Mouse (Mus musculus) ES-E14 (cell line): ENCODE data around the gene Gimap8. TPM values are rescaled to one million over a fixed set of nuclear protein-coding genes. Genes with fewer than 3 reads are reported as not detected.

Source experiments
- DNase-seq: peaks from one replicate; pipeline ENCODE4 v3.0.0-alpha.2; 2013; ENCODE audit warnings: low read depth, low spot score
- H3K27ac ChIP-seq: 2 replicates; pipeline ENCODE4 v1.5.1; 2012; ENCODE audit warnings: low read depth, mild to moderate bottlenecking, low read length, moderate library complexity, mixed read lengths; ENCODE audit not compliant: poor library complexity, insufficient read depth, severe bottlenecking
- H3K36me3 ChIP-seq: 2 replicates; pipeline ENCODE4 v1.6.1; 2012; ENCODE audit warnings: mild to moderate bottlenecking, low read length, moderate library complexity, mixed read lengths; ENCODE audit not compliant: control insufficient read depth, poor library complexity, insufficient read depth, severe bottlenecking
- H3K4me1 ChIP-seq, 2 experiments: fragments of 150-350 bp in 1 of 2; sonication (generic) in 1 of 2; 2 replicates each; pipeline ENCODE4 v1.6.1; 2012; ENCODE audit warnings: low read length in 2 of 2, mild to moderate bottlenecking in 1 of 2, mixed read lengths in 1 of 2; ENCODE audit not compliant: control insufficient read depth in 2 of 2, insufficient read depth in 2 of 2, poor library complexity in 1 of 2
- H3K4me3 ChIP-seq, 2 experiments: fragments of 150-350 bp in 1 of 2; sonication (generic) in 1 of 2; 2 replicates each; pipeline ENCODE4 v1.5.1; 2012; ENCODE audit warnings: low read length in 2 of 2, low read depth in 1 of 2, mild to moderate bottlenecking in 1 of 2, mixed read lengths in 1 of 2; ENCODE audit not compliant: insufficient read depth in 1 of 2, poor library complexity in 1 of 2, severe bottlenecking in 1 of 2
- H3K9ac ChIP-seq: 2 replicates; pipeline ENCODE4 v1.6.1; 2012; ENCODE audit warnings: low read depth, mild to moderate bottlenecking, low read length, mixed read lengths; ENCODE audit not compliant: poor library complexity, insufficient read depth, severe bottlenecking
- H3K9me3 ChIP-seq: fragments of 150-350 bp; sonication (generic); 2 replicates; pipeline ENCODE4 v1.6.1; 2012; ENCODE audit warnings: low read depth, mild to moderate bottlenecking, low read length; ENCODE audit not compliant: control insufficient read depth, insufficient read depth
- CHD2 ChIP-seq: IDR thresholded peaks from 2 replicates; pipeline ENCODE4 v1.6.1; 2014; ENCODE audit warnings: mild to moderate bottlenecking, low read depth, low read length, inconsistent platforms
- HCFC1 ChIP-seq: IDR thresholded peaks from 2 replicates; pipeline ENCODE4 v1.6.1; 2012; ENCODE audit warnings: low read length, inconsistent platforms, borderline replicate concordance; ENCODE audit not compliant: insufficient read depth
- MAFK ChIP-seq: IDR thresholded peaks from 2 replicates; pipeline ENCODE4 v1.6.1; 2014; ENCODE audit warnings: mild to moderate bottlenecking, low read depth, low read length, inconsistent platforms; ENCODE audit not compliant: insufficient read depth
- ZC3H11A ChIP-seq: IDR thresholded peaks from 2 replicates; pipeline ENCODE4 v1.6.1; 2012; ENCODE audit warnings: low read depth, mild to moderate bottlenecking, inconsistent platforms, low read length, borderline replicate concordance
- ZNF384 ChIP-seq: IDR thresholded peaks from 2 replicates; pipeline ENCODE4 v1.6.1; 2012; ENCODE audit warnings: low read depth, low read length, inconsistent platforms
- in situ Hi-C, 2 experiments: fragments of 600-800 bp; cut with MboI; formaldehyde crosslinking; loops; one replicate each; pipeline ENCODE4 v1.15.1; 2025; ENCODE audit warnings: low sequenced_read_pairs in 2 of 2, inconsistent platforms in 1 of 2; ENCODE audit not compliant: unreplicated experiment in 2 of 2
- total RNA-seq: library from RNA; depleted of rRNA; stranded (reverse); fragments of 300-350 nt; gene quantifications from 2 replicates; pipeline ENCODE4 v1.2.3, GENCODE M21; 2012; rRNA removed

Gene Gimap8
- total RNA-seq, 1 experiment, result 0.22 TPM

DNA sequence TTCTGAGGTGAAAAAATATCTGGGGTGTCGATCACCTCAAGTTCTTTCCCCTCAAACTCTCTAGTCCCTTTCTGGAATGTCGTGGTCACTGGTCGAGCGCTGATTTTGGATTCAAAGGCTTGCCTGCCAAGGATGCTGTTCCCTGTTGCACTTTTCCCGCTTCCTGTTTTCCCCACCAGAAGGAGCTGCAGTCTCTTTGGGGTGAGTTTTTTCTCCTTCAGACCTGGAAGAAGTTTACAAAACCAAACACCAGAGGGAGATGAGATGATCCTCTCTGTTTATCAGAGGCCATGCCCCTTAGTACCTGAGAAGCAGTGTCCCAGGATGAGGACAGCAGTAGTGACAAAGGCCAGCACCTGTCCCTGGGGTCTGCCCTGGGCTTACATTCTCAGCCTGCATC is 55.6 kb downstream of the Gimap8 start:
- no peak overlapping the region for H3K4me3 ChIP-seq
- no peaks in the 10 kb centered on the region for H3K4me1 ChIP-seq
- no peak for DNase-seq
- no peak overlapping the region for H3K27ac ChIP-seq
- no peaks in the 10 kb centered on the region for H3K36me3 ChIP-seq
- in situ Hi-C loops, result no loop called here
- H3K9ac ChIP-seq, result no peak overlapping the region
- H3K9me3 ChIP-seq, result no peaks in the 10 kb centered on the region
- TF ChIP-seq ZNF384 (no peak), HCFC1 (no peak), CHD2 (no peak), ZC3H11A (no peak)

DNA sequence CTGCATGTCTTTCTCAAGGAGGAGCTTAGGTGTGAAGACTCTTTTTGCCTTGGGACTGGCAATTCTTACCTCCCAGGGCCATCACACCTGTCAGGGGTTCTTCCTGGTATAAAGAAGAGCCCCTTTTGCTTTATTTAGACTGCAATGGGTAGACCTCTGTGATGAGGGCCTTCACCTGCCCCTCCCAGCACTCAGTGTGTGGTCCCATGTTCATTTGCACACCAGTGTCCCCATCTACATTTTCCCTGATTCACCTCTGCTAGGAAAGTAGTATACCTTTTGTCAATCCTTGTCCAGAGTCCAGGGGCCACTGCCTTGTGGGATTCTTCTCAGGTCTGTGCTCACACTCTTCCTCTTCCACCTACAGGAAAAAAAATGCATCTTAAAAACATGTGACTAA is 57.1 kb downstream of the Gimap8 start:
- Histone ChIP-seq H3K27ac (no peak overlapping the region), H3K9me3 (no peaks in the 10 kb centered on the region), H3K9ac (no peak overlapping the region), H3K4me3 (no peak overlapping the region), H3K4me1 (no peaks in the 10 kb centered on the region), H3K36me3 (no peaks in the 10 kb centered on the region)
- no peak for DNase-seq
- in situ Hi-C loops, result no loop called here
- TF ChIP-seq ZC3H11A, result no peak
- TF ChIP-seq HCFC1, result no peak
- no peak for TF ChIP-seq MAFK
- no peak for TF ChIP-seq CHD2
- no peak for TF ChIP-seq ZNF384

DNA sequence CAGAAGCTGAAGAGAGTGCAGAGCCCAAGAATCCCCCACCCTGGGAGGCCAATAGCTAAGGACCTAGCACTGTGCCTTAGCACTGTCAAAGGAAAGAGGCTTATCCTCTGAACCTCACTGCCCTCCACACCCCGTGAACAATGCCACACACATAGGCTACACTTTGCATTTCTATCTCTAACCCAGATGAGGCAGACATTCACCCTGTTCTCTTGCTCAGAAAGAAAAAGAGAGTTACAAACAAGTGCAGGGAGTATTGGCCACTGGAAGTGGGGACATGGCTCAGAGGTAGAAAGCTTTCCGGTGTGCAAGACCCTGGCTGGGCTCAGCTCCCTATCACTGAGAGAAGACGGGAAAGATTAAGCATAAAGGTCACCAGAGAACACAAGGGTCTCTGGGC is 59.1 kb downstream of the Gimap8 start:
- in situ Hi-C loops, result no loop called here
- H3K36me3 ChIP-seq, result no peaks in the 10 kb centered on the region
- no peak overlapping the region for H3K9ac ChIP-seq
- no peak for TF ChIP-seq ZC3H11A
- no peak for TF ChIP-seq CHD2
- TF ChIP-seq MAFK, result no peak
- TF ChIP-seq ZNF384, result no peak
- TF ChIP-seq HCFC1, result no peak
- H3K4me1 ChIP-seq, result no peaks in the 10 kb centered on the region
- no peaks in the 10 kb centered on the region for H3K9me3 ChIP-seq
- DNase-seq, result no peak
- no peak overlapping the region for H3K4me3 ChIP-seq
- H3K27ac ChIP-seq, result no peak overlapping the region

Other genes starting within 250 kb of the Gimap8 start
- gene Zfp467, start 201.4 kb upstream of the Gimap8 start, total RNA-seq, result 0.53 and 1.3 TPM in 2 replicates
- gene Sspo, start 199.0 kb upstream of the Gimap8 start, total RNA-seq, result 0.27 and 1.2 TPM in 2 replicates
- 13.5 and 15.9 TPM in 2 replicates for gene Atp6v0e2, start 109.6 kb upstream of the Gimap8 start, total RNA-seq
- gene Lrrc61, start 92.4 kb upstream of the Gimap8 start, total RNA-seq, result 2.0 and 5.1 TPM in 2 replicates
- gene Rarres2, start 74.4 kb upstream of the Gimap8 start, total RNA-seq, result 0.18 and 0.42 TPM in 2 replicates
- not detected in 2 replicates for gene Gm45021, start 57.6 kb upstream of the Gimap8 start, total RNA-seq
- gene Repin1, start 53.4 kb upstream of the Gimap8 start, total RNA-seq, result 17.4 and 22.8 TPM in 2 replicates
- not detected in 2 replicates for gene Gm44965, start 53.3 kb upstream of the Gimap8 start, total RNA-seq
- 3.5 and 3.8 TPM in 2 replicates for gene Zfp775, start 45.2 kb upstream of the Gimap8 start, total RNA-seq
- gene AI854703, start 20.5 kb upstream of the Gimap8 start, total RNA-seq, result 0.67 and 0.90 TPM in 2 replicates
- 2.9 and 3.4 TPM in 2 replicates for gene Gimap9, start 28.9 kb downstream of the Gimap8 start, total RNA-seq
- gene Gimap4, start 37.3 kb downstream of the Gimap8 start, total RNA-seq, result 0.26 and 0.67 TPM in 2 replicates
- gene Gimap6, start 61.0 kb downstream of the Gimap8 start, total RNA-seq, result 0.36 TPM in 1 of 2 replicates, not detected in the other
- not detected in 2 replicates for gene Gm28053, start 71.4 kb downstream of the Gimap8 start, total RNA-seq
- not detected in 2 replicates for gene Gimap7, start 71.4 kb downstream of the Gimap8 start, total RNA-seq
- 0.58 TPM in 1 of 2 replicates, not detected in the other for gene Gimap1, start 91.8 kb downstream of the Gimap8 start, total RNA-seq
- gene Gimap5, start 99.0 kb downstream of the Gimap8 start, total RNA-seq, result 0.31 TPM in 1 of 2 replicates, not detected in the other
- 0.09 TPM in 1 of 2 replicates, not detected in the other for gene Gimap3, start 123.6 kb downstream of the Gimap8 start, total RNA-seq
- gene Tmem176a, start 193.7 kb downstream of the Gimap8 start, total RNA-seq, result 0.90 and 7.8 TPM in 2 replicates
- 0.74 and 4.7 TPM in 2 replicates for gene Tmem176b, start 194.3 kb downstream of the Gimap8 start, total RNA-seq
- gene Aoc1, start 225.7 kb downstream of the Gimap8 start, total RNA-seq, result 0.31 and 0.32 TPM in 2 replicates